Mouse (Mus musculus) liver, embryonic 11.5 days (tissue): Measurements from ENCODE around the gene Dguok. TPM values are rescaled to one million over a fixed set of nuclear protein-coding genes. Genes with fewer than 3 reads are reported as not detected.

Experiments used
- ATAC-seq: fragments of 200-750 bp; cut with Nextera tagmentation; replicated peaks from 2 replicates; pipeline ENCODE4 v1.8.0; 2017; ENCODE audit warnings: moderate number of reproducible peaks, mild to moderate bottlenecking, moderate TSS enrichment, moderate library complexity; ENCODE audit not compliant: low FRiP score
- DNase-seq: peaks from one replicate; pipeline ENCODE4 v3.0.0-alpha.2; 2017; ENCODE audit warnings: low spot score
- H3K27ac ChIP-seq: fragments of 300-500 bp; sonication (generic); 2 replicates; pipeline ENCODE4 v1.5.1; 2014; ENCODE audit warnings: mild to moderate bottlenecking, low read depth, low read length, control low read depth
- H3K27me3 ChIP-seq: fragments of 300-500 bp; sonication (generic); replicated peaks from 2 replicates; pipeline ENCODE4 v1.6.1; 2014; ENCODE audit warnings: low read length, mixed read lengths; ENCODE audit not compliant: control insufficient read depth, insufficient read depth
- H3K36me3 ChIP-seq: fragments of 300-500 bp; sonication (generic); 2 replicates; pipeline ENCODE4 v1.6.1; 2014; ENCODE audit warnings: mild to moderate bottlenecking, low read length, moderate library complexity, mixed read lengths; ENCODE audit not compliant: control insufficient read depth, insufficient read depth
- H3K4me1 ChIP-seq: fragments of 300-500 bp; sonication (generic); replicated peaks from 2 replicates; pipeline ENCODE4 v1.6.1; 2014; ENCODE audit warnings: low read length, mixed read lengths; ENCODE audit not compliant: control insufficient read depth, insufficient read depth
- H3K4me2 ChIP-seq: fragments of 300-500 bp; sonication (generic); 2 replicates; pipeline ENCODE4 v1.6.1; 2014; ENCODE audit warnings: mild to moderate bottlenecking, control low read depth, moderate library complexity
- H3K4me3 ChIP-seq: fragments of 300-500 bp; sonication (generic); 2 replicates; pipeline ENCODE4 v1.5.1; 2014; ENCODE audit warnings: low read depth, low read length, control low read depth
- H3K9ac ChIP-seq: fragments of 300-500 bp; sonication (generic); 2 replicates; pipeline ENCODE4 v1.6.1; 2014; ENCODE audit warnings: low read depth, low read length, control low read depth
- H3K9me3 ChIP-seq: fragments of 300-500 bp; sonication (generic); 2 replicates; pipeline ENCODE4 v1.6.1; 2016; ENCODE audit warnings: low read length, inconsistent platforms, mixed read lengths; ENCODE audit not compliant: control insufficient read depth
- WGBS: fragments of 180-500 bp; shearing (Covaris S2); extraction: QIAGEN DNeasy Blood & Tissue Kit; methylation state at CpG from one replicate; pipeline ENCODE4 v1.1.7; 2014; 5-methylcytosine and 5-hydroxymethylcytosine counted together
- polyA plus RNA-seq: library from polyadenylated mRNA; unstranded; fragments of >200 nt; fragmentation: Nextera tagmentation; extraction: Ambion mirVana; gene quantifications from 2 replicates; pipeline ENCODE4 v1.2.1, GENCODE M21; 2014

The Dguok gene
- polyA plus RNA-seq, 1 experiment from 2014 or later, result 43.4 TPM

DNA sequence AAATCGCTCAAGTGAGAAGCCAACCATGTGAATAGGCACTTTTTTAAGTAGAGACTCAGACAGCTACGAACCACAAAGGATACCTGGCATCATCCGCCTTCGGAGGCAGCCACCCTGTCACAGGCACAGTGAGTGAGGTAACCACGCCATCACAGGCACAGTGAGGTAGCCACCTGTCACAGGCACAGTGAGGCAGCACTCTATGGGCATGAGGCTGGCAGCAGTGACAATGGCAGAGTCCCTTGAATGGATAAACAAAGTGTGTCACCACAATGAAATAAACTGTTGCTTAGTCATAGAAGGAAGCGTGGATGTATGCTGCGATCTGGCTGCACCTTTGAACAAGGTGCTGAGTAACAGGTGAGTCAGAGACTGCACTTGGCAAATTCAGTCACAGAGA, 28.1 kb downstream of the Dguok start:
- DNase-seq (no peak), ATAC-seq (no peak)
- H3K4me1 ChIP-seq, result peaks cover 3% of the 10 kb centered on the region; the same call in 1 of the 2 replicates
- peaks cover 18% of the 10 kb centered on the region; the same call in 1 of the 2 replicates for H3K36me3 ChIP-seq
- no peak overlapping the region for H3K4me2 ChIP-seq
- H3K4me3 ChIP-seq, result no peak overlapping the region
- no peak overlapping the region for H3K9ac ChIP-seq
- 88% methylated on average over 7 of the region's 7 CpGs for WGBS
- no peak overlapping the region for H3K27ac ChIP-seq
- no peaks in the 10 kb centered on the region for H3K9me3 ChIP-seq
- no peaks in the 10 kb centered on the region for H3K27me3 ChIP-seq

DNA sequence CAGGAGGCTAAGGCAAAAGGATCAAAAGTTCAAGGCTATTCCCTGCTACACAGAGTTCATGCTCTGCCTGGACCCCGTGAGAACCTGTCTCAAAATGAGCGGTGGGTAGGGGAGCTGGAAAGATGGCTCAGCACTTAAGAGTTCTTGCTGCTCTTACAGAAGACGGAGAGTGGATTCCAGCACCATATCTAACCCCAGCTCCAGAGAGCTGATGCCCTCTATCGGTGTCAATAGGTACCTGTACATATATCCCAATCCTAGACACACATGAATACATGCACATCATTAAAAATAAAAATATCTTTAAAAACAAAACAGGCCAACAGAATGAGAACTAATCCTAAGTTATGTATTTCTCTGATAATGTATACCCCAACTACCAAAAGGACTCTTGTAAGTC, 28.6 kb downstream of the Dguok start:
- H3K4me3 ChIP-seq, result no peak overlapping the region
- peaks cover 3% of the 10 kb centered on the region; the same call in 1 of the 2 replicates for H3K4me1 ChIP-seq
- ATAC-seq (no peak), DNase-seq (no peak)
- no peaks in the 10 kb centered on the region for H3K27me3 ChIP-seq
- no peaks in the 10 kb centered on the region for H3K9me3 ChIP-seq
- peaks cover 18% of the 10 kb centered on the region; the same call in 1 of the 2 replicates for H3K36me3 ChIP-seq
- no peak overlapping the region for H3K27ac ChIP-seq
- 64% methylated on average over 4 of the region's 4 CpGs for WGBS
- no peak overlapping the region for H3K9ac ChIP-seq
- H3K4me2 ChIP-seq, result no peak overlapping the region

DNA sequence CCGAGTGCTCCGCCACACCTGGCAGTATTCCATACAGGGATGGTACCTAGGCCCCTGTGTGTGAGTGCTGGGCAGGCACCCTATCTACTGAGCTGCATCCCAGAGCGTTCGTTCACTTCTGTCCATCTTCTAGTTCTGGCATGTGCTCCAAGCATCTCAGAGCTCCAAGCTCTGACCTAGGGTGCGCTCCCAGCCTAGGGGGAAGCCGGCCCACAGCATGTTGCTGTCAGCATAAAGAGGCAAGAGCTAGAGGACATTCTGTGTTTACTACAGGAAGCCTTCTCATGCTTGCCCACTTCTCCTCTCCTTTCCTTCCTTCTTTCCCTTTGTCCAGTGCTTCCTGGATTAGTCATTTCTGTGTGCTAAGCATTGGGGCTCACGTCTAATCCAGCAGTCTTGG, 31.3 kb downstream of the Dguok start:
- Histone ChIP-seq H3K9me3 (no peaks in the 10 kb centered on the region), H3K27me3 (no peaks in the 10 kb centered on the region)

DNA sequence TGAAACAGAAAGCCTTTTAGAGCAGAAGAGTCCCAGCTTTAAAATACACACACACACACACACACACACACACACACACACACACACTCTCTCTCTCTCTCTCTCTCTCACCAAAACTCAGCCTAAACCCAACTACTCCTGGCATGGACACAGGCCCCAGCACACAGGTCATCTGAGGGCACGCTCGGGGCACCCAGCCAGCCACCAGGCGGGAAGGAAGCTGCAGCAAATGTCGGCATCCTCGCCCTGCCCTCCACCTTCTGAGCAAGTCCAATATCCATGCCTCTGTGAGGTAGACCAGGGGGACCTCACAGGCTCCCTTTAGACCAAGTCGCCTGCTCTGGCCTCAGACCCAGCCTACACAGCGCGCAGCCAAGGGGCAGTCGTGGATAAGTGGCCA, 33.5 kb downstream of the Dguok start:
- no peak overlapping the region for H3K4me2 ChIP-seq
- no peaks in the 10 kb centered on the region for H3K4me1 ChIP-seq
- no peak overlapping the region for H3K9ac ChIP-seq
- H3K4me3 ChIP-seq, result no peak overlapping the region
- no peak overlapping the region for H3K27ac ChIP-seq
- DNase-seq, result no peak
- WGBS, result 85% methylated on average over 9 of the region's 9 CpGs
- H3K9me3 ChIP-seq, result no peaks in the 10 kb centered on the region
- H3K36me3 ChIP-seq, result no peaks in the 10 kb centered on the region
- ATAC-seq, result no peak
- H3K27me3 ChIP-seq, result no peaks in the 10 kb centered on the region

More for the DNA sequence above, 31.3 kb downstream of the Dguok start:
- DNase-seq (no peak), ATAC-seq (no peak)
- Histone ChIP-seq H3K4me1 (no peaks in the 10 kb centered on the region), H3K27ac (no peak overlapping the region), H3K4me3 (no peak overlapping the region), H3K36me3 (peaks cover 4% of the 10 kb centered on the region; the same call in 1 of the 2 replicates), H3K4me2 (no peak overlapping the region), H3K9ac (no peak overlapping the region)
- whole genome bisulfite sequencing, result 67% methylated on average over 7 of the region's 7 CpGs

DNA sequence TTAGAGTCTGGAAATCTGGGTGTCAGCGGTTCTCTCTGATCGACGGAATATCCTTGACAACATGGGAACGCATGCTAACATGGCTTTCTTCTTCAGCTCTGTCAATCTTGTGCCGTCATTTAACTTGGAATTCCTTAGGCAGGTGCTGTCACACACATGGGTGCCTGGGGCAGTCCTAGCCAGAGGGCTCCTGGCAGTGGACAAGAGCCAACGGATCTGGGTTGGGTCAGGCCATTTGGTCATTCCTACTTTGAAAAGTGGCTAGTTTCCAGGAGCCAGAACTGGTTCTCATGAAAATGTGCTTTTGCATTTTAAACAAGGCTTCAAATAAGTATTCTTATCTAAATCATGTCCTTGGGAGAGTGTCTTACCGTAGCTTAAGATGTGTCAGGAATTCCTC, 35.0 kb downstream of the Dguok start:
- 88% methylated on average over 7 of the region's 7 CpGs for WGBS
- ATAC-seq (no peak), DNase-seq (no peak)
- no peak overlapping the region for H3K9ac ChIP-seq
- no peak overlapping the region for H3K4me3 ChIP-seq
- H3K36me3 ChIP-seq, result no peaks in the 10 kb centered on the region
- no peaks in the 10 kb centered on the region for H3K27me3 ChIP-seq
- H3K4me2 ChIP-seq, result no peak overlapping the region
- H3K27ac ChIP-seq, result no peak overlapping the region
- no peaks in the 10 kb centered on the region for H3K9me3 ChIP-seq
- no peaks in the 10 kb centered on the region for H3K4me1 ChIP-seq

DNA sequence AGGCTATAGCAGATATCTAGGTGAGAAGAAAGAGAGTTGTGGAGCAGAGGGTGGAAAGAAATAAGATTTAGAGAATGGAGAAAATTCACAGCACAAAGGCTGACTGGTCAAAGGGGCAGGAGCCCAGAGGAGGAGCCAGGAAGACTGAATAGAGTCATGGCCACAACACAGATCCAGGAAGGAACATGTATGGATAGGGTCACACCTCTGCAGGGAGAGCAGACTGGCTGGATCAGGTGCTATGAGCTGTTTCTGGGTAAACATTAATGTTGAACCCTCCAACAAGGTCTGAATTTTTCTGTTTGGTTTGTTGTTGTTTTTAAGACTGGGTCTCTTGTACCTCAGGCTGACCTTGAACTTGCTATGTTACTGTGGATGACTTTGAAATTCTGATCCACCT, 42.8 kb downstream of the Dguok start:
- Histone ChIP-seq H3K9me3 (no peaks in the 10 kb centered on the region), H3K27me3 (no peaks in the 10 kb centered on the region), H3K27ac (no peak overlapping the region), H3K4me3 (no peak overlapping the region), H3K9ac (no peak overlapping the region), H3K4me2 (no peak overlapping the region), H3K4me1 (peaks cover 5% of the 10 kb centered on the region; the same call in 1 of the 2 replicates), H3K36me3 (no peaks in the 10 kb centered on the region)
- ATAC-seq, result no peak
- DNase-seq, result no peak

DNA sequence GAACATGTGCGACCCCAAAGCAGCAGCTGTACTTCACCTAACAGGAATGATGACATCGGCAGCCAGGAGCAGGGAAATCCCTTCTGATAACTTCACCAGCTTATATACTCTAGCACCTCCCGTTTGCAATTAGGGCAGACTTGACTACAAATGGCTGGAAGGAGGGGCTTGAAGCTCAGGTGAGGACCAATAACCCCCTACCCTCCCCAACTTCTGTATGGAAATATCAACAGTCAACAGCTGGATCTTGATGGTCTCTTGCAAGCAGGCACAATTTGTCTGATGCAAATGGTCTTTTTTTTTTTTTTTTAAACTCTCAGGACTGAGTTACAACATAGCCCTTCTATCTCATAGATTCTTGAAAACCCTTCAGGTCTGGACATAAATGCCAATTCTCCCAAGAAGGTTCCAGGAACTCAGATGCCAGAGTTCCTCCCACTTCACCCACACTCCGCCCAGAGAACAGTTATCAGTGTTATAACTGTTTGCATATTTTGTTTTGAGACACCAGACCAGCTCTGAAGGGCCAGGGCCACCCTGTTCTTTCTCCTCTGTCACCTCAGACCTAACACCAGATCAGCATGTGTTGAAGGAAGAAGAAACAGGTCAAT, 47.6 kb downstream of the Dguok start, which contains the start of gene Tet3:
TSS of gene Tet3 (minus strand) at position 51 of the 611 bp plus-strand sequence.
- 45% methylated on average over 4 of the region's 4 CpGs for WGBS
- Histone ChIP-seq H3K4me1 (peaks cover 27% of the 10 kb centered on the region), H3K4me2 (peak within 1 kb of the TSS; percentile 96; the same call in 1 of the 2 replicates), H3K27ac (no peak within 1 kb of the TSS), H3K9me3 (no peaks in the 10 kb centered on the region), H3K27me3 (no peaks in the 10 kb centered on the region), H3K4me3 (no peak within 1 kb of the TSS), H3K36me3 (peaks cover 3% of the 10 kb centered on the region; the same call in 1 of the 2 replicates), H3K9ac (no peak within 1 kb of the TSS)
- DNase-seq, result no peak
- no peak for ATAC-seq

DNA sequence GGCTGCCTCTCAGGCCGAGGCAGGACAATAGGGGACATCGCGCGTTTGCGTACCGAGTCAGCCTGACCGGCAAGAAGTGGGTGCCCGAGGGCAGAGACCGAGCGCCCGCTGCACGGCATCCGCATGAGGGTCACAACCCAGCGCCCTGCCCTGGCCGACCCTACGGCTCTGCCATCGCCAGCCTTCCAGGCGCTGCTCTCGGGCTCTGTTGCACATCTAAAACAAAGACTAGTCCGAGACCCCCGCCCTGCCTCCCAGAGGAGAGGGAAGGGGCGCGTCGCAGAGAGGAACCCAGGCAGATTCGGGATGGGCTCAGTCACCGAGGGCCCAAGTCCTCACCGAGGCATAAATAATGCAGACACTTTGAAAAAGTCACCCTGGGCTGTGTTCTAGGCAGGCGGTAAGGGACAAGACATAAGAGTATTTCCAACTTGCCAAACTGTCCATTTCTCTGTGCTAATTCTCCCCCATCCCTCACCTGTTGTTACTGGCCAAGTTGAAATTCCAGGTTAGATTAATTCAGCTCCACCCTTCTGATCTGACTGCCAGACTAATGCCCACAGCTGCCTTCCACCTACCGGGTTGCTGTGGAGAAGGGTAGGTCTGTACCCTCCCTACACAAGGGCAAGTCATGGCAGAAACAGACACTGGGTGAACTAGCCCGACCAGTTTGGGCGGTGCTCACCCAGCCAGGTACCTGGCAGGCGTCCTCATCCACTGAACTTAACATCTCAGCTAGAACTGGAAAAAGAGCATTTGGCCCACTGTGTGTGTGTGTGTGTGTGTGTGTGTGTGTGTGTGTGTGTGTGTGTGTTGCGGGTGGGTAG, 49.6 kb downstream of the Dguok start:
- WGBS, result 5% methylated on average over 33 of the region's 33 CpGs

More for the DNA sequence above, 49.6 kb downstream of the Dguok start:
- peaks cover 3% of the 10 kb centered on the region for H3K36me3 ChIP-seq
- H3K9me3 ChIP-seq, result no peaks in the 10 kb centered on the region
- H3K4me3 ChIP-seq, result peak overlapping the region; percentile 85
- H3K4me2 ChIP-seq, result peak overlapping the region; percentile 96
- ATAC-seq, result peak; percentile 35
- peaks cover 45% of the 10 kb centered on the region for H3K4me1 ChIP-seq
- no peak for DNase-seq
- no peaks in the 10 kb centered on the region for H3K27me3 ChIP-seq
- peak overlapping the region; percentile 94 for H3K9ac ChIP-seq
- H3K27ac ChIP-seq, result peak overlapping the region; percentile 97
